Mouse (Mus musculus) forebrain, embryonic 13.5 days (tissue): ENCODE measurements around the gene Zbtb38. TPM values are rescaled to one million over a fixed set of nuclear protein-coding genes. Genes with fewer than 3 reads are reported as not detected.
A peak's percentile ranks its signal among the peaks of the same experiment; 100 is the strongest.
"Not testable (repeated sequence)": the region's sequence is repeated elsewhere in the genome, so short reads cannot be mapped to it uniquely, and the experiment has no call there.

ENCODE experiments used
- ATAC-seq: fragments of 200-750 bp; cut with Nextera tagmentation; 2 replicates; pipeline ENCODE4 v1.8.0; 2017
- H3K27ac ChIP-seq: fragments of 300-500 bp; sonication (generic); 2 replicates; pipeline ENCODE4 v1.5.1; 2015; ENCODE audit warnings: inconsistent platforms, mild to moderate bottlenecking, moderate library complexity
- H3K27me3 ChIP-seq: fragments of 300-500 bp; sonication (generic); 2 replicates; pipeline ENCODE4 v1.6.1; 2015; ENCODE audit warnings: mild to moderate bottlenecking, inconsistent platforms
- H3K36me3 ChIP-seq: fragments of 300-500 bp; sonication (generic); 2 replicates; pipeline ENCODE4 v1.6.1; 2015; ENCODE audit warnings: mild to moderate bottlenecking, inconsistent platforms; ENCODE audit not compliant: poor library complexity, severe bottlenecking
- H3K4me1 ChIP-seq: fragments of 300-500 bp; sonication (generic); 2 replicates; pipeline ENCODE4 v1.6.1; 2015; ENCODE audit warnings: inconsistent platforms
- H3K4me2 ChIP-seq: fragments of 300-500 bp; sonication (generic); 2 replicates; pipeline ENCODE4 v1.6.1; 2015; ENCODE audit warnings: inconsistent platforms, mild to moderate bottlenecking, moderate library complexity
- H3K4me3 ChIP-seq: fragments of 300-500 bp; sonication (generic); 2 replicates; pipeline ENCODE4 v1.5.1; 2015; ENCODE audit warnings: mild to moderate bottlenecking, inconsistent platforms
- H3K9ac ChIP-seq: fragments of 300-500 bp; sonication (generic); 2 replicates; pipeline ENCODE4 v1.6.1; 2015; ENCODE audit warnings: mild to moderate bottlenecking, inconsistent platforms
- H3K9me3 ChIP-seq: fragments of 300-500 bp; sonication (generic); replicated peaks from 2 replicates; pipeline ENCODE4 v1.6.1; 2016; ENCODE audit warnings: inconsistent platforms
- WGBS: fragments of 180-500 bp; shearing (Covaris S2); methylation state at CpG from one replicate; pipeline ENCODE4 v1.1.7; 2015; 5-methylcytosine and 5-hydroxymethylcytosine counted together
- polyA plus RNA-seq: library from polyadenylated mRNA; unstranded; fragments of >200 nt; fragmentation: Nextera tagmentation; extraction: Ambion mirVana; gene quantifications from 2 replicates; pipeline ENCODE4 v1.2.1, GENCODE M21; 2015

Zbtb38 gene
- polyA plus RNA-seq, 1 experiment from 2014 or later = 30.5 TPM

- not testable (repeated sequence) for H3K27me3 ChIP-seq, H3K4me2 ChIP-seq, H3K36me3 ChIP-seq, H3K4me1 ChIP-seq, H3K9ac ChIP-seq, H3K27ac ChIP-seq, H3K9me3 ChIP-seq, H3K4me3 ChIP-seq, ATAC-seq
- 83% methylated on average over 5 of the region's 5 CpGs for WGBS
Measured at GRCm38 (mm10) chr9:96677711-96678110, 74.9 kb downstream of the Zbtb38 start.

- Histone ChIP-seq H3K4me3 (no peak overlapping the region), H3K27ac (no peak overlapping the region), H3K27me3 (no peaks in the 10 kb centered on the region), H3K4me2 (no peak overlapping the region), H3K9me3 (no peaks in the 10 kb centered on the region), H3K9ac (no peak overlapping the region), H3K4me1 (no peaks in the 10 kb centered on the region), H3K36me3 (no peaks in the 10 kb centered on the region)
- 88% methylated on average over 10 of the region's 10 CpGs for WGBS
- no peak for ATAC-seq
Measured at GRCm38 (mm10) chr9:96676671-96677070, 76.0 kb downstream of the Zbtb38 start.

- no peaks in the 10 kb centered on the region for H3K4me1 ChIP-seq
- no peaks in the 10 kb centered on the region for H3K9me3 ChIP-seq
- H3K36me3 ChIP-seq = no peaks in the 10 kb centered on the region
- no peak overlapping the region for H3K27ac ChIP-seq
- H3K4me3 ChIP-seq = no peak overlapping the region
- no peak overlapping the region for H3K4me2 ChIP-seq
- no peaks in the 10 kb centered on the region for H3K27me3 ChIP-seq
- ATAC-seq = no peak
- WGBS = 87% methylated on average over 8 of the region's 8 CpGs
- no peak overlapping the region for H3K9ac ChIP-seq
Measured at GRCm38 (mm10) chr9:96675763-96676640, 76.6 kb downstream of the Zbtb38 start.

GRCm38 (mm10) chr9:96675071-96675762 lies 77.4 kb downstream of the Zbtb38 start:
- H3K9ac ChIP-seq = no peak overlapping the region
- H3K9me3 ChIP-seq = no peaks in the 10 kb centered on the region
- no peak overlapping the region for H3K27ac ChIP-seq
- no peak overlapping the region for H3K4me2 ChIP-seq
- H3K27me3 ChIP-seq = no peaks in the 10 kb centered on the region
- WGBS = 43% methylated on average over 5 of the region's 5 CpGs
- H3K4me3 ChIP-seq = no peak overlapping the region
- no peaks in the 10 kb centered on the region for H3K4me1 ChIP-seq
- peak; percentile 48; the same call in 1 of the 2 replicates for ATAC-seq
- no peaks in the 10 kb centered on the region for H3K36me3 ChIP-seq

- Histone ChIP-seq H3K36me3 (no peaks in the 10 kb centered on the region), H3K27ac (no peak overlapping the region), H3K9ac (no peak overlapping the region), H3K27me3 (no peaks in the 10 kb centered on the region), H3K4me1 (peaks cover 4% of the 10 kb centered on the region; the same call in 1 of the 2 replicates), H3K9me3 (no peaks in the 10 kb centered on the region), H3K4me2 (no peak overlapping the region), H3K4me3 (no peak overlapping the region)
- 92% methylated on average over 8 of the region's 8 CpGs for WGBS
- ATAC-seq = no peak
Measured at GRCm38 (mm10) chr9:96674301-96674700, 78.3 kb downstream of the Zbtb38 start.

- ATAC-seq = no peak
- no peak overlapping the region for H3K27ac ChIP-seq
- H3K4me1 ChIP-seq = peaks cover 6% of the 10 kb centered on the region; the same call in 1 of the 2 replicates
- no peaks in the 10 kb centered on the region for H3K9me3 ChIP-seq
- no peak overlapping the region for H3K9ac ChIP-seq
- no peak overlapping the region for H3K4me2 ChIP-seq
- H3K36me3 ChIP-seq = no peaks in the 10 kb centered on the region
- H3K4me3 ChIP-seq = no peak overlapping the region
- H3K27me3 ChIP-seq = no peaks in the 10 kb centered on the region
- WGBS = 90% methylated on average over 2 of the region's 2 CpGs
Measured at GRCm38 (mm10) chr9:96672466-96672865, 80.2 kb downstream of the Zbtb38 start.

GRCm38 (mm10) chr9:96671249-96671648 lies 81.4 kb downstream of the Zbtb38 start:
- 78% methylated on average over 12 of the region's 12 CpGs for WGBS
- Histone ChIP-seq H3K4me2 (no peak overlapping the region), H3K27ac (no peak overlapping the region), H3K4me1 (peaks cover 6% of the 10 kb centered on the region; the same call in 1 of the 2 replicates), H3K9me3 (no peaks in the 10 kb centered on the region), H3K27me3 (no peaks in the 10 kb centered on the region), H3K9ac (no peak overlapping the region), H3K4me3 (no peak overlapping the region), H3K36me3 (no peaks in the 10 kb centered on the region)
- ATAC-seq = no peak

GRCm38 (mm10) chr9:96669877-96670276 lies 82.8 kb downstream of the Zbtb38 start:
- peak; percentile 100 for ATAC-seq
- peak overlapping the region; percentile 68 for H3K27ac ChIP-seq
- peaks cover 6% of the 10 kb centered on the region; the same call in 1 of the 2 replicates for H3K4me1 ChIP-seq
- no peaks in the 10 kb centered on the region for H3K36me3 ChIP-seq
- peak overlapping the region; percentile 57 for H3K4me2 ChIP-seq
- H3K9me3 ChIP-seq = no peaks in the 10 kb centered on the region
- H3K4me3 ChIP-seq = peak overlapping the region; percentile 36
- peak overlapping the region; percentile 58 for H3K9ac ChIP-seq
- H3K27me3 ChIP-seq = no peaks in the 10 kb centered on the region
- 2% methylated on average over 15 of the region's 15 CpGs for WGBS

GRCm38 (mm10) chr9:96668628-96669027 lies 84.0 kb downstream of the Zbtb38 start:
- WGBS = 60% methylated on average over 5 of the region's 5 CpGs
- H3K9ac ChIP-seq = no peak overlapping the region
- H3K9me3 ChIP-seq = no peaks in the 10 kb centered on the region
- H3K27me3 ChIP-seq = no peaks in the 10 kb centered on the region
- no peak overlapping the region for H3K4me3 ChIP-seq
- no peak overlapping the region for H3K4me2 ChIP-seq
- H3K4me1 ChIP-seq = peaks cover 6% of the 10 kb centered on the region; the same call in 1 of the 2 replicates
- peak; percentile 17; the same call in 1 of the 2 replicates for ATAC-seq
- H3K27ac ChIP-seq = no peak overlapping the region
- no peaks in the 10 kb centered on the region for H3K36me3 ChIP-seq

GRCm38 (mm10) chr9:96660510-96661244 lies 92.0 kb downstream of the Zbtb38 start:
- H3K9me3 ChIP-seq = no peaks in the 10 kb centered on the region
- no peak overlapping the region for H3K9ac ChIP-seq
- no peak for ATAC-seq
- no peak overlapping the region for H3K27ac ChIP-seq
- H3K36me3 ChIP-seq = no peaks in the 10 kb centered on the region
- WGBS = 65% methylated on average over 10 of the region's 10 CpGs
- H3K4me3 ChIP-seq = no peak overlapping the region
- H3K27me3 ChIP-seq = no peaks in the 10 kb centered on the region
- H3K4me1 ChIP-seq = peaks cover 4% of the 10 kb centered on the region; the same call in 1 of the 2 replicates
- H3K4me2 ChIP-seq = no peak overlapping the region

- Histone ChIP-seq H3K36me3 (no peaks in the 10 kb centered on the region), H3K9ac (no peak overlapping the region), H3K27me3 (no peaks in the 10 kb centered on the region), H3K27ac (no peak overlapping the region), H3K4me2 (no peak overlapping the region), H3K4me3 (no peak overlapping the region), H3K9me3 (no peaks in the 10 kb centered on the region), H3K4me1 (peaks cover 4% of the 10 kb centered on the region; the same call in 1 of the 2 replicates)
- 77% methylated on average over 2 of the region's 2 CpGs for WGBS
- no peak for ATAC-seq
Measured at GRCm38 (mm10) chr9:96659801-96660200, 92.8 kb downstream of the Zbtb38 start.

- Histone ChIP-seq H3K36me3 (no peaks in the 10 kb centered on the region), H3K4me3 (no peak overlapping the region), H3K4me1 (no peaks in the 10 kb centered on the region), H3K27me3 (no peaks in the 10 kb centered on the region), H3K9me3 (no peaks in the 10 kb centered on the region), H3K4me2 (no peak overlapping the region), H3K9ac (no peak overlapping the region), H3K27ac (no peak overlapping the region)
- ATAC-seq = no peak
- WGBS = 78% methylated on average over 4 of the region's 4 CpGs
Measured at GRCm38 (mm10) chr9:96653538-96653937, 99.1 kb downstream of the Zbtb38 start.
